Mouse (Mus musculus): ENCODE data around the gene Rabgef1. TPM values are rescaled to one million over a fixed set of nuclear protein-coding genes. Genes with fewer than 3 reads are reported as not detected.

Gene Rabgef1
- polyA plus RNA-seq, 1 experiment from 2014 or later = 41.1 TPM

- H3K27ac ChIP-seq (ENCODE audit: low read depth, low read length) = no peak overlapping the region
- H3K4me3 ChIP-seq (ENCODE audit: low read depth, low read length) = no peak overlapping the region
- no peaks in the 10 kb centered on the region for H3K9me3 ChIP-seq (ENCODE audit: control insufficient read depth, low read length)
- H3K36me3 ChIP-seq (ENCODE audit: control insufficient read depth, insufficient read depth, low read length) = no peaks in the 10 kb centered on the region
- 85% methylated on average over 7 of the region's 7 CpGs for WGBS
- no peak overlapping the region for H3K9ac ChIP-seq (ENCODE audit: low read depth, low read length)
- no peak for DNase-seq (ENCODE audit: low spot score)
- H3K27me3 ChIP-seq (replicated peaks; ENCODE audit: control insufficient read depth, insufficient read depth, low read length) = no peaks in the 10 kb centered on the region
- H3K4me2 ChIP-seq = no peak overlapping the region
- peaks cover 8% of the 10 kb centered on the region; the same call in 1 of the 2 replicates for H3K4me1 ChIP-seq (replicated peaks; ENCODE audit: control insufficient read depth, insufficient read depth, low read length)
- no peak for ATAC-seq (replicated peaks; ENCODE audit: low FRiP score)
Measured at GRCm38 (mm10) chr5:130143101-130143500, 28.5 kb upstream of the Rabgef1 start.

- ATAC-seq (replicated peaks; ENCODE audit: low FRiP score) = peak; percentile 65
Measured at GRCm38 (mm10) chr5:130143977-130144333, 27.6 kb upstream of the Rabgef1 start.

GRCm38 (mm10) chr5:130144334-130145312, 27.0 kb upstream of the Rabgef1 start, which contains the start of gene Kctd7:
TSS of gene Kctd7 (plus strand) at chr5:130144861.
- H3K27ac ChIP-seq (ENCODE audit: low read depth, low read length) = peak within 1 kb of the TSS; percentile 90
- no peaks in the 10 kb centered on the region for H3K9me3 ChIP-seq (ENCODE audit: control insufficient read depth, low read length)
- 0 out of 2 replicates have a peak, but pooled peaks cover 2% of the 10 kb centered on the region for H3K36me3 ChIP-seq (ENCODE audit: control insufficient read depth, insufficient read depth, low read length)
- peaks cover 8% of the 10 kb centered on the region; the same call in 1 of the 2 replicates for H3K4me1 ChIP-seq (replicated peaks; ENCODE audit: control insufficient read depth, insufficient read depth, low read length)
- H3K27me3 ChIP-seq (replicated peaks; ENCODE audit: control insufficient read depth, insufficient read depth, low read length) = no peaks in the 10 kb centered on the region
- peak within 1 kb of the TSS; percentile 62 for H3K4me3 ChIP-seq (ENCODE audit: low read depth, low read length)
- ATAC-seq (replicated peaks; ENCODE audit: low FRiP score) = peak; percentile 93
- H3K4me2 ChIP-seq = peak within 1 kb of the TSS; percentile 72
- H3K9ac ChIP-seq (ENCODE audit: low read depth, low read length) = peak within 1 kb of the TSS; percentile 70
- peak; percentile 89 for DNase-seq (ENCODE audit: low spot score)
- 1% methylated on average over 66 of the region's 66 CpGs for WGBS

More at GRCm38 (mm10) chr5:130143977-130144333, 27.6 kb upstream of the Rabgef1 start:
- Histone ChIP-seq H3K4me3 (ENCODE audit: low read depth, low read length) (peak overlapping the region; percentile 62), H3K9me3 (ENCODE audit: control insufficient read depth, low read length) (no peaks in the 10 kb centered on the region), H3K27me3 (replicated peaks; ENCODE audit: control insufficient read depth, insufficient read depth, low read length) (no peaks in the 10 kb centered on the region), H3K27ac (ENCODE audit: low read depth, low read length) (peak overlapping the region; percentile 90), H3K9ac (ENCODE audit: low read depth, low read length) (peak overlapping the region; percentile 4), H3K4me1 (replicated peaks; ENCODE audit: control insufficient read depth, insufficient read depth, low read length) (peaks cover 8% of the 10 kb centered on the region; the same call in 1 of the 2 replicates), H3K4me2 (peak overlapping the region; percentile 72), H3K36me3 (ENCODE audit: control insufficient read depth, insufficient read depth, low read length) (0 out of 2 replicates have a peak, but pooled peaks cover 2% of the 10 kb centered on the region)
- WGBS = 4% methylated on average over 20 of the region's 20 CpGs
- peak; percentile 78 for DNase-seq (ENCODE audit: low spot score)

- peak overlapping the region; percentile 62 for H3K4me3 ChIP-seq (ENCODE audit: low read depth, low read length)
- ATAC-seq (replicated peaks; ENCODE audit: low FRiP score) = no peak
- WGBS = 72% methylated on average over 8 of the region's 8 CpGs
- no peak for DNase-seq (ENCODE audit: low spot score)
- peak overlapping the region; percentile 72 for H3K4me2 ChIP-seq
- no peaks in the 10 kb centered on the region for H3K27me3 ChIP-seq (replicated peaks; ENCODE audit: control insufficient read depth, insufficient read depth, low read length)
- peaks cover 8% of the 10 kb centered on the region; the same call in 1 of the 2 replicates for H3K4me1 ChIP-seq (replicated peaks; ENCODE audit: control insufficient read depth, insufficient read depth, low read length)
- H3K27ac ChIP-seq (ENCODE audit: low read depth, low read length) = no peak overlapping the region
- no peak overlapping the region for H3K9ac ChIP-seq (ENCODE audit: low read depth, low read length)
- H3K36me3 ChIP-seq (ENCODE audit: control insufficient read depth, insufficient read depth, low read length) = 0 out of 2 replicates have a peak, but pooled peaks cover 2% of the 10 kb centered on the region
- no peaks in the 10 kb centered on the region for H3K9me3 ChIP-seq (ENCODE audit: control insufficient read depth, low read length)
Measured at GRCm38 (mm10) chr5:130145961-130146360, 25.6 kb upstream of the Rabgef1 start.

- DNase-seq (ENCODE audit: low spot score) (no peak), ATAC-seq (replicated peaks; ENCODE audit: low FRiP score) (no peak)
- H3K9me3 ChIP-seq (ENCODE audit: control insufficient read depth, low read length) = no peaks in the 10 kb centered on the region
- WGBS = 84% methylated on average over 7 of the region's 7 CpGs
- no peak overlapping the region for H3K27ac ChIP-seq (ENCODE audit: low read depth, low read length)
- no peak overlapping the region for H3K4me2 ChIP-seq
- no peak overlapping the region for H3K4me3 ChIP-seq (ENCODE audit: low read depth, low read length)
- peaks cover 4% of the 10 kb centered on the region; the same call in 1 of the 2 replicates for H3K4me1 ChIP-seq (replicated peaks; ENCODE audit: control insufficient read depth, insufficient read depth, low read length)
- no peak overlapping the region for H3K9ac ChIP-seq (ENCODE audit: low read depth, low read length)
- H3K36me3 ChIP-seq (ENCODE audit: control insufficient read depth, insufficient read depth, low read length) = peaks cover 13% of the 10 kb centered on the region
- no peaks in the 10 kb centered on the region for H3K27me3 ChIP-seq (replicated peaks; ENCODE audit: control insufficient read depth, insufficient read depth, low read length)
Measured at GRCm38 (mm10) chr5:130149726-130150310, 21.8 kb upstream of the Rabgef1 start.

- Histone ChIP-seq H3K4me2 (no peak overlapping the region), H3K27me3 (replicated peaks; ENCODE audit: control insufficient read depth, insufficient read depth, low read length) (no peaks in the 10 kb centered on the region), H3K9ac (ENCODE audit: low read depth, low read length) (no peak overlapping the region), H3K9me3 (ENCODE audit: control insufficient read depth, low read length) (no peaks in the 10 kb centered on the region), H3K4me3 (ENCODE audit: low read depth, low read length) (no peak overlapping the region), H3K36me3 (ENCODE audit: control insufficient read depth, insufficient read depth, low read length) (peaks cover 13% of the 10 kb centered on the region), H3K4me1 (replicated peaks; ENCODE audit: control insufficient read depth, insufficient read depth, low read length) (no peaks in the 10 kb centered on the region), H3K27ac (ENCODE audit: low read depth, low read length) (no peak overlapping the region)
- ATAC-seq (replicated peaks; ENCODE audit: low FRiP score) (no peak), DNase-seq (ENCODE audit: low spot score) (no peak)
- WGBS = 82% methylated on average over 2 of the region's 2 CpGs
Measured at GRCm38 (mm10) chr5:130154286-130154685, 17.3 kb upstream of the Rabgef1 start.

- DNase-seq (ENCODE audit: low spot score) = no peak
- Histone ChIP-seq H3K27ac (ENCODE audit: low read depth, low read length) (no peak overlapping the region), H3K27me3 (replicated peaks; ENCODE audit: control insufficient read depth, insufficient read depth, low read length) (no peaks in the 10 kb centered on the region), H3K4me3 (ENCODE audit: low read depth, low read length) (no peak overlapping the region), H3K4me2 (no peak overlapping the region), H3K9ac (ENCODE audit: low read depth, low read length) (no peak overlapping the region), H3K9me3 (ENCODE audit: control insufficient read depth, low read length) (no peaks in the 10 kb centered on the region), H3K4me1 (replicated peaks; ENCODE audit: control insufficient read depth, insufficient read depth, low read length) (no peaks in the 10 kb centered on the region), H3K36me3 (ENCODE audit: control insufficient read depth, insufficient read depth, low read length) (peaks cover 3% of the 10 kb centered on the region; the same call in 1 of the 2 replicates)
- 75% methylated on average over 4 of the region's 4 CpGs for WGBS
- no peak for ATAC-seq (replicated peaks; ENCODE audit: low FRiP score)
Measured at GRCm38 (mm10) chr5:130158545-130158944, 13.1 kb upstream of the Rabgef1 start.

GRCm38 (mm10) chr5:130159761-130160201, 11.8 kb upstream of the Rabgef1 start:
- Histone ChIP-seq H3K27me3 (replicated peaks; ENCODE audit: control insufficient read depth, insufficient read depth, low read length) (no peaks in the 10 kb centered on the region), H3K4me3 (ENCODE audit: low read depth, low read length) (no peak overlapping the region), H3K4me1 (replicated peaks; ENCODE audit: control insufficient read depth, insufficient read depth, low read length) (no peaks in the 10 kb centered on the region; the same call in 1 of the 2 replicates), H3K27ac (ENCODE audit: low read depth, low read length) (no peak overlapping the region), H3K36me3 (ENCODE audit: control insufficient read depth, insufficient read depth, low read length) (peaks cover 3% of the 10 kb centered on the region; the same call in 1 of the 2 replicates), H3K4me2 (no peak overlapping the region), H3K9me3 (ENCODE audit: control insufficient read depth, low read length) (no peaks in the 10 kb centered on the region), H3K9ac (ENCODE audit: low read depth, low read length) (no peak overlapping the region)
- WGBS = 59% methylated on average over 7 of the region's 7 CpGs
- ATAC-seq (replicated peaks; ENCODE audit: low FRiP score) (no peak), DNase-seq (ENCODE audit: low spot score) (no peak)

Data from liver, embryonic 11.5 days (tissue).